Mouse (Mus musculus) small intestine, adult 2 months (tissue): ENCODE measurements around the gene Tia1. TPM values are rescaled to one million over a fixed set of nuclear protein-coding genes. Genes with fewer than 3 reads are reported as not detected.

ENCODE experiments used
- H3K27ac ChIP-seq: fragments of 200-500 bp; 2 replicates; pipeline ENCODE4 v1.5.1; 2012; ENCODE audit warnings: low read depth, low read length, control low read depth, inconsistent platforms; ENCODE audit not compliant: insufficient read depth
- H3K27me3 ChIP-seq: fragments of 200-500 bp; 2 replicates; pipeline ENCODE4 v1.6.1; 2012; ENCODE audit warnings: mild to moderate bottlenecking, moderate library complexity, low read length, inconsistent platforms; ENCODE audit not compliant: control insufficient read depth, insufficient read depth
- H3K36me3 ChIP-seq: fragments of 200-500 bp; 2 replicates; pipeline ENCODE4 v1.6.1; 2012; ENCODE audit warnings: mild to moderate bottlenecking, low read length, control low read depth, inconsistent platforms; ENCODE audit not compliant: control insufficient read depth, insufficient read depth
- H3K4me1 ChIP-seq: fragments of 200-500 bp; 2 replicates; pipeline ENCODE4 v1.6.1; 2012; ENCODE audit warnings: low read length, inconsistent platforms, mixed read lengths; ENCODE audit not compliant: control insufficient read depth, insufficient read depth, insufficient read length
- H3K4me3 ChIP-seq: fragments of 200-500 bp; 2 replicates; pipeline ENCODE4 v1.5.1; 2012; ENCODE audit warnings: low read depth, mild to moderate bottlenecking, control low read depth, inconsistent platforms, low read length, moderate library complexity
- CTCF ChIP-seq: fragments of 200-500 bp; IDR thresholded peaks from 2 replicates; pipeline ENCODE4 v1.5.1; 2012; ENCODE audit warnings: low read depth, mild to moderate bottlenecking, control low read depth, inconsistent platforms, low read length, moderate library complexity, mixed read lengths; ENCODE audit not compliant: insufficient replicate concordance, insufficient read length; ENCODE audit errors: extremely low read depth
- POLR2A ChIP-seq: fragments of 200-500 bp; IDR thresholded peaks from 2 replicates; pipeline ENCODE4 v1.6.1; 2012; ENCODE audit warnings: low read depth, mild to moderate bottlenecking, control low read depth, inconsistent platforms, low read length, moderate library complexity
- WGBS: fragments of 180-500 bp; shearing (Covaris S2); methylation state at CpG from one replicate; pipeline ENCODE4 v1.1.7; 2018; 5-methylcytosine and 5-hydroxymethylcytosine counted together
- polyA plus RNA-seq: library from polyadenylated mRNA; depleted of rRNA; stranded (reverse); fragments of >200 nt; gene quantifications from 2 replicates; pipeline ENCODE4 v1.2.3, GENCODE M21; 2012

Gene Tia1
- polyA plus RNA-seq, 1 experiment: 6.8 TPM

- Histone ChIP-seq H3K36me3 (peaks cover 42% of the 10 kb centered on the region), H3K27me3 (no peaks in the 10 kb centered on the region), H3K27ac (no peak overlapping the region), H3K4me3 (no peak overlapping the region), H3K4me1 (no peaks in the 10 kb centered on the region)
- no peak for TF ChIP-seq CTCF
- 90% methylated on average over 12 of the region's 12 CpGs for WGBS
Measured at GRCm38 (mm10) chr6:86387313-86387712, 16.7 kb upstream of the Tia1 start.

GRCm38 (mm10) chr6:86388461-86388860 is 15.6 kb upstream of the Tia1 start:
- H3K27ac ChIP-seq: no peak overlapping the region
- H3K36me3 ChIP-seq: peaks cover 42% of the 10 kb centered on the region
- H3K4me1 ChIP-seq: no peaks in the 10 kb centered on the region
- TF ChIP-seq CTCF (no peak), POLR2A (no peak)
- H3K27me3 ChIP-seq: no peaks in the 10 kb centered on the region
- no peak overlapping the region for H3K4me3 ChIP-seq
- WGBS: 81% methylated on average over 18 of the region's 18 CpGs

DNA sequence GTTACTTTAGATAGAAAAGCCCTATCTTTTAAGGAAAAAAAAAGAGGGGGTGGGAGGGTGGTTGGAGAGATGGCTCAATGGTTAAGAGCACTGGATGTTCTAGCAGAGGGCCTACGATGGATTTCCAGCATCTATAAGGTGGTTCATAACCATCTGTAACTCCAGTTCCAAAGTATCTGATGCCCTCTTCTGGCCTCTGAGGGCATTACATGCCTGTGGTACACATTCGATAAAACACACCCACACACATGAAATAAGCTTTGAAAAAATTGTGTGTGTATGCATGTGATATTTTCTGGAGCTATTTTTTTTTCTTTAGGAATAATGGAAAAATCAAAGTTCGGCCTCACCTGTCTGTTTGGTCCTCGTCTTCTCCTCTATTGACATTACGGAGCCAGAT is 12.7 kb upstream of the Tia1 start:
- peaks cover 44% of the 10 kb centered on the region for H3K36me3 ChIP-seq
- TF ChIP-seq CTCF (no peak), POLR2A (no peak)
- no peak overlapping the region for H3K4me3 ChIP-seq
- WGBS: 94% methylated on average over 5 of the region's 5 CpGs
- H3K27me3 ChIP-seq: no peaks in the 10 kb centered on the region
- H3K27ac ChIP-seq: no peak overlapping the region
- peaks cover 2% of the 10 kb centered on the region; the same call in 1 of the 2 replicates for H3K4me1 ChIP-seq

DNA sequence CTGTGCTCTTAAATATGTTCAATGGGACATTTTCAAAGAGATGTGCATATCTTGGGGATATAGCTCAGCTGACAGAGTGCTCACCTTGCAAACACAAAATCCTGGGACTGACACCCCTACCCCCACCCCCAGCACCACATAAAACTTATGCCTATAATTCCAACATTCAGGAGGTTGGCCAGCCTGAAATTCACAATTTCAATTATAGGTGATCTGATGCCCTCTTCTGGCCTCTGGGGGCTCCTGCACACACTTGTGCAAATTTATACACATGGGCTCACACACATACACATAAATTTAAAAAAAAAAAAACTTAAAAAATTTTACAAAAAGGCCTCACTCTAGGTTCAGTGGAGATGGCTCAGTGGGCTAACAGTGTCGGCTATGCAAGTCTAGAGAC is 10.8 kb upstream of the Tia1 start:
- peaks cover 40% of the 10 kb centered on the region for H3K36me3 ChIP-seq
- 94% methylated on average over 1 of the region's 1 CpGs for WGBS
- H3K27ac ChIP-seq: no peak overlapping the region
- H3K4me1 ChIP-seq: peaks cover 7% of the 10 kb centered on the region; the same call in 1 of the 2 replicates
- no peak overlapping the region for H3K4me3 ChIP-seq
- no peak for TF ChIP-seq POLR2A
- TF ChIP-seq CTCF: no peak
- H3K27me3 ChIP-seq: no peaks in the 10 kb centered on the region

DNA sequence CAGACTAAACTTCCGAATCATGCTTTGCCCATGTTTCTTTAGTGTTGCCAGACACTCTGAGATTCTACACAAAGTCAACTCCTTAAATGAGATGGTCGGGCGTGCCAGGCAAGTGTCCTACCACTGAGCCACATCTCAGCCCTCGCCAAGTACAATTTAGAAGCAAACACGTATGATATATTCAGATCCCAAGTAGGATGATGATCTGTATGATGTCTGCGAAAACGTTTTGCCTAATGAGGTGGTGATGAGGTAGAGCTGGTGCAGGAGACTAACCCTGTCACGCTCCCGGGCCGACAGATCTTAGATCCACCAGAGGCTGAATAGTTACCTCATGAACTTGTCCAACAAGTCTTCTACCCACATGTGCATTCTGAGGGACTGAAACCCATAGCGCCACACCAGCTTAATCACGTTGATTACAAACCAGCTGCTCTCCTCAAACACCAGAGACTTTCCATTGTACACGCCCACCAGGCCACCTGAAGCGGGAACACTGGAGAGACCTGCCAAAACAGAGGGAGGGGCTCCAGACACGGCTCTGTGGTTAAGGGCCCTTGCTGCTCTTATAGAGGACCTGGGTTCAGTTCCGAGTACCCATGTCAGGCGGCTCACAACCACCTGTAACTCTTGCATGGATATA is 9.8 kb upstream of the Tia1 start:
- Histone ChIP-seq H3K4me1 (peaks cover 7% of the 10 kb centered on the region; the same call in 1 of the 2 replicates), H3K36me3 (peaks cover 30% of the 10 kb centered on the region), H3K27ac (no peak overlapping the region), H3K27me3 (no peaks in the 10 kb centered on the region), H3K4me3 (no peak overlapping the region)
- WGBS: 74% methylated on average over 17 of the region's 17 CpGs
- no peak for TF ChIP-seq CTCF
- TF ChIP-seq POLR2A: no peak

DNA sequence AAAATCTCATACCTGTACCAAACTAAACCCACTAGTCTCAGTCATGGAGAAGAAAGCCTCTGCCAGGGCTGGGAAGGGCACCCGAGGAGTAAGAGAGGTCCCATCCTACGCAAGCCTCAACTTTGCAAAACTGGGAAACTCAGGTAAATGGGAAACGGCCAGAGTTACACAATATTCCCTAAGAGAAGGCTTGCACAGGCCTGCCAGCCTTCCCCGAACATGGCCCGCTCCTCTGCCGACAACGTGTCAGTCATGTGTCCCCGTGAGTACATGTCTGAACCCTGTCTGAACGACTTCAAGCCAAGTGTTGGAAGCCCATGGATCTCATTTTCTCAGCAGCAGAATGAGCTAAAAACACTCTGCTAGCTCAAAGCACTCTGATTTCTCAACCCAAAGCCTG is 9.0 kb upstream of the Tia1 start:
- Histone ChIP-seq H3K27ac (no peak overlapping the region), H3K36me3 (peaks cover 25% of the 10 kb centered on the region), H3K4me1 (peaks cover 7% of the 10 kb centered on the region; the same call in 1 of the 2 replicates), H3K27me3 (no peaks in the 10 kb centered on the region), H3K4me3 (no peak overlapping the region)
- TF ChIP-seq POLR2A (no peak), CTCF (no peak)
- 86% methylated on average over 9 of the region's 9 CpGs for WGBS

GRCm38 (mm10) chr6:86395969-86396368 is 8.1 kb upstream of the Tia1 start:
- H3K4me1 ChIP-seq: peaks cover 7% of the 10 kb centered on the region; the same call in 1 of the 2 replicates
- H3K27ac ChIP-seq: no peak overlapping the region
- H3K36me3 ChIP-seq: peaks cover 17% of the 10 kb centered on the region
- H3K27me3 ChIP-seq: no peaks in the 10 kb centered on the region
- WGBS: 18% methylated on average over 10 of the region's 10 CpGs
- no peak for TF ChIP-seq CTCF
- no peak for TF ChIP-seq POLR2A
- H3K4me3 ChIP-seq: peak overlapping the region; percentile 81
